ENCODE assay signal across 11 mouse cellular contexts in genomic region chr8:79160302-79160701, GRCm38 (mm10).
DNase-seq lines count a peak whose midpoint lies in the region; ATAC-seq and TF ChIP-seq lines count a peak whose summit lies in the region.
"Had no signal": no experiment of that assay in that cellular context is flagged by ENCODE, and none has a peak within 500 bp of the region (broad histone marks: within the 10 kb centered on the region; RNA-seq: fewer than 3 reads in every experiment).

No protein-coding gene starts in this region.

- no peak overlapping the region for H3K4me3 ChIP-seq in heart, embryonic 13.5 days
- H3K4me3 ChIP-seq in CH12.LX (replicated peaks in 1 of 3; ENCODE audit: low read depth in 2 of 3, low read length in 2 of 3, poor library complexity in 1 of 3): no peak overlapping the region
- H3K4me3 ChIP-seq in embryonic facial prominence, embryonic 11.5 days (ENCODE audit: low read depth, low read length): no peak overlapping the region
- H3K4me3 ChIP-seq in left cerebral cortex, adult 2 months: no peak overlapping the region
- H3K4me3 ChIP-seq: embryonic facial prominence, embryonic 12.5 days; liver, embryonic 13.5 days had no signal

- intact Hi-C loops in left cerebral cortex, adult 2 months (cut with DNase I): no loop called here

- TF ChIP-seq POLR2A in CH12.LX (IDR thresholded peaks at IDR 0.05; ENCODE audit: low read depth, low read length): no peak

- no peak for DNase-seq in heart, adult 8-10 months (ENCODE audit: low spot score)
- no peak for DNase-seq in CH12.LX (ENCODE audit: extremely low read depth)
- no peak for DNase-seq in embryonic facial prominence, embryonic 11.5 days (ENCODE audit: low spot score)
- DNase-seq in kidney, postnatal 4 days: peak; percentile 36 to 54
- no peak for DNase-seq in thymus, postnatal 4 days
- DNase-seq in right cerebral cortex, postnatal 10 days (ENCODE audit: low spot score in 2 of 2): no peak
- no peak for DNase-seq in left cerebral cortex, adult 2 months (ENCODE audit: extremely low spot score in 1 of 2, low spot score in 2 of 2)
- DNase-seq: liver, embryonic 13.5 days; right cerebral cortex, adult 18-20 months had no signal

- peaks cover 35% of the 10 kb centered on the region for H3K36me3 ChIP-seq in heart, embryonic 13.5 days
- H3K36me3 ChIP-seq in CH12.LX (replicated peaks in 1 of 2; ENCODE audit: control insufficient read depth in 1 of 2, insufficient read depth in 1 of 2, low read length in 1 of 2): peaks cover 13 to 44% of the 10 kb centered on the region in 2 experiments
- H3K36me3 ChIP-seq in embryonic facial prominence, embryonic 11.5 days (replicated peaks; ENCODE audit: control insufficient read depth, insufficient read depth, low read depth, low read length): no peaks in the 10 kb centered on the region; the same call in 1 of the 2 replicates
- H3K36me3 ChIP-seq: liver, embryonic 13.5 days had no signal

- peak overlapping the region; percentile 62 for H3K27ac ChIP-seq in heart, embryonic 13.5 days (replicated peaks)
- H3K27ac ChIP-seq in CH12.LX (ENCODE audit: insufficient read depth, low read depth): peak overlapping the region; percentile 98
- no peak overlapping the region; the same call in 1 of the 2 replicates for H3K27ac ChIP-seq in embryonic facial prominence, embryonic 11.5 days (replicated peaks; ENCODE audit: low read depth, low read length)
- no peak overlapping the region for H3K27ac ChIP-seq in left cerebral cortex, adult 2 months
- H3K27ac ChIP-seq: embryonic facial prominence, embryonic 12.5 days; liver, embryonic 13.5 days had no signal

- H3K27me3 ChIP-seq in heart, embryonic 13.5 days (replicated peaks): no peaks in the 10 kb centered on the region
- H3K27me3 ChIP-seq in CH12.LX (replicated peaks): no peaks in the 10 kb centered on the region
- no peaks in the 10 kb centered on the region for H3K27me3 ChIP-seq in embryonic facial prominence, embryonic 11.5 days (ENCODE audit: control insufficient read depth, insufficient read depth, low read length)
- H3K27me3 ChIP-seq: embryonic facial prominence, embryonic 12.5 days; liver, embryonic 13.5 days had no signal

- no peak for TF ChIP-seq CTCF in CH12.LX (conservative IDR thresholded peaks at IDR 0.05 in 1 of 2, IDR thresholded peaks at IDR 0.05 in 1 of 2; ENCODE audit: low read depth in 2 of 2, low read length in 2 of 2)
- TF ChIP-seq CTCF in left cerebral cortex, adult 2 months (IDR thresholded peaks at IDR 0.05): no peak

- ATAC-seq in heart, embryonic 13.5 days (ENCODE audit: extremely low read depth, insufficient number of reproducible peaks, low FRiP score, low TSS enrichment): no peak
- 0 out of 2 replicates have a peak, but pooled peaks have one; percentile 32 for ATAC-seq in embryonic facial prominence, embryonic 11.5 days (replicated peaks; ENCODE audit: insufficient number of reproducible peaks, low FRiP score, low TSS enrichment, low read depth)

- H3K4me2 ChIP-seq in heart, embryonic 13.5 days: no peak overlapping the region
- H3K4me2 ChIP-seq in CH12.LX (ENCODE audit: insufficient read depth, low read depth, poor library complexity, severe bottlenecking): peak overlapping the region; percentile 68
- H3K4me2 ChIP-seq in embryonic facial prominence, embryonic 11.5 days (ENCODE audit: low read depth, low read length): no peak overlapping the region
- H3K4me2 ChIP-seq: embryonic facial prominence, embryonic 12.5 days; liver, embryonic 13.5 days had no signal

- no peaks in the 10 kb centered on the region for H3K9me3 ChIP-seq in heart, embryonic 13.5 days
- H3K9me3 ChIP-seq in CH12.LX (replicated peaks; ENCODE audit: low read length): no peaks in the 10 kb centered on the region
- H3K9me3 ChIP-seq in embryonic facial prominence, embryonic 11.5 days (replicated peaks; ENCODE audit: control insufficient read depth, low read length): no peaks in the 10 kb centered on the region
- H3K9me3 ChIP-seq: embryonic facial prominence, embryonic 12.5 days; liver, embryonic 13.5 days had no signal

- no peak overlapping the region for H3K9ac ChIP-seq in heart, embryonic 13.5 days
- H3K9ac ChIP-seq in CH12.LX (ENCODE audit: insufficient read depth, low read depth): peak overlapping the region; percentile 3
- H3K9ac ChIP-seq in embryonic facial prominence, embryonic 11.5 days (replicated peaks; ENCODE audit: low read length): no peak overlapping the region
- H3K9ac ChIP-seq: embryonic facial prominence, embryonic 12.5 days; liver, embryonic 13.5 days had no signal

- WGBS in heart, embryonic 13.5 days: 44% methylated on average over 4 of the region's 4 CpGs
- WGBS in embryonic facial prominence, embryonic 11.5 days: 43% methylated on average over 4 of the region's 4 CpGs

- TF ChIP-seq EP300 in CH12.LX (IDR thresholded peaks at IDR 0.05; ENCODE audit: low read length): no peak

- in situ Hi-C loops in CH12.LX (cut with MboI; ENCODE audit: low pct_ligation_motif_present, low pct_unique_long_range_greater_than_20kb, low sequenced_read_pairs): no loop called here

- peaks cover 53% of the 10 kb centered on the region for H3K4me1 ChIP-seq in heart, embryonic 13.5 days
- H3K4me1 ChIP-seq in CH12.LX (ENCODE audit: control insufficient read depth in 1 of 2, insufficient read depth in 2 of 2): peaks cover 60 to 84% of the 10 kb centered on the region in 2 experiments
- H3K4me1 ChIP-seq in embryonic facial prominence, embryonic 11.5 days (ENCODE audit: control insufficient read depth, insufficient read depth, low read length): no peaks in the 10 kb centered on the region; the same call in 1 of the 2 replicates

- no peak for TF ChIP-seq RAD21 in CH12.LX (IDR thresholded peaks at IDR 0.05; ENCODE audit: low read depth, low read length)

- no peaks in the 10 kb centered on the region for H3K79me2 ChIP-seq in CH12.LX (replicated peaks; ENCODE audit: control insufficient read depth, extremely low read depth, insufficient read depth, poor library complexity, severe bottlenecking)

- dilution Hi-C loops in CH12.LX (cut with MboI; ENCODE audit: extremely low pct_ligation_motif_present, extremely low pct_unique_long_range_greater_than_20kb, low sequenced_read_pairs): no loop called here

TF ChIP-seq in CH12.LX, 34 proteins besides CTCF, POLR2A, EP300 and RAD21:
- TF ChIP-seq MAX (IDR thresholded peaks at IDR 0.05; ENCODE audit: low read length) (peak; percentile 35; the same call in 1 of the 2 replicates), IRF4 (IDR thresholded peaks at IDR 0.05; ENCODE audit: low read depth, low read length) (peak; percentile 29; the same call in 1 of the 2 replicates), CHD1 (IDR thresholded peaks at IDR 0.05; ENCODE audit: low read depth, low read length) (no peak), MXI1 (IDR thresholded peaks at IDR 0.05; ENCODE audit: low read depth, low read length) (no peak), BHLHE40 (IDR thresholded peaks at IDR 0.05; ENCODE audit: low read depth, low read length) (no peak)

Comparison
In these comparisons a context has a peak if more than half of its experiments do, and no peak if none do; other contexts are left out.
1. H3K27ac ChIP-seq: peak in heart, embryonic 13.5 days (single experiment) and CH12.LX (single experiment); none in embryonic facial prominence, embryonic 11.5 days (single experiment) and left cerebral cortex, adult 2 months (single experiment).
2. DNase-seq: peak in kidney, postnatal 4 days (2 of 2); none in heart, adult 8-10 months (single experiment), CH12.LX (single experiment), embryonic facial prominence, embryonic 11.5 days (single experiment), thymus, postnatal 4 days (single experiment), right cerebral cortex, postnatal 10 days (0 of 2) and left cerebral cortex, adult 2 months (0 of 2).